Mouse (Mus musculus): ENCODE results near the gene Ostf1.

- TF ChIP-seq POLR2A (IDR thresholded peaks at IDR 0.05; ENCODE audit: insufficient read length, low read depth) = no peak
- no peak for TF ChIP-seq E2F4 (IDR thresholded peaks at IDR 0.05; ENCODE audit: insufficient read depth)
- TF ChIP-seq MAX (IDR thresholded peaks at IDR 0.05; ENCODE audit: low read depth) = no peak
- TF ChIP-seq MYOG (IDR thresholded peaks at IDR 0.05; ENCODE audit: control insufficient read depth in 1 of 3, insufficient read depth in 1 of 3, insufficient read length in 2 of 3, low read depth in 2 of 3) = no peak
- no peak for TF ChIP-seq CEBPB (IDR thresholded peaks at IDR 0.05; ENCODE audit: insufficient read depth, poor library complexity, severe bottlenecking)
- TF ChIP-seq MYOD1 (IDR thresholded peaks at IDR 0.05; ENCODE audit: control insufficient read depth in 1 of 3, insufficient read length in 2 of 3, low read depth in 2 of 3) = no peak
- no peak for TF ChIP-seq TCF12 (IDR thresholded peaks at IDR 0.05; ENCODE audit: insufficient read depth, poor library complexity, severe bottlenecking)
- no peak for TF ChIP-seq USF1 (IDR thresholded peaks at IDR 0.05; ENCODE audit: low read depth)
- TF ChIP-seq POLR2AphosphoS2 (IDR thresholded peaks at IDR 0.05; ENCODE audit: insufficient read length, low read depth) = no peak
- TF ChIP-seq TCF3 (IDR thresholded peaks at IDR 0.05; ENCODE audit: insufficient read length, low read depth) = no peak
- no peak for TF ChIP-seq SRF (IDR thresholded peaks at IDR 0.05; ENCODE audit: control insufficient read depth, insufficient read length, low read depth)
Measured at GRCm38 (mm10) chr19:18619691-18620090, 11.9 kb downstream of the Ostf1 start.
